Mouse (Mus musculus) cerebellum, adult 9-10 months (tissue): ENCODE results near the gene Hpse.

Source experiments
- DNase-seq: peaks from one replicate; pipeline ENCODE4 v3.0.0; 2022

The Hpse gene

DNA sequence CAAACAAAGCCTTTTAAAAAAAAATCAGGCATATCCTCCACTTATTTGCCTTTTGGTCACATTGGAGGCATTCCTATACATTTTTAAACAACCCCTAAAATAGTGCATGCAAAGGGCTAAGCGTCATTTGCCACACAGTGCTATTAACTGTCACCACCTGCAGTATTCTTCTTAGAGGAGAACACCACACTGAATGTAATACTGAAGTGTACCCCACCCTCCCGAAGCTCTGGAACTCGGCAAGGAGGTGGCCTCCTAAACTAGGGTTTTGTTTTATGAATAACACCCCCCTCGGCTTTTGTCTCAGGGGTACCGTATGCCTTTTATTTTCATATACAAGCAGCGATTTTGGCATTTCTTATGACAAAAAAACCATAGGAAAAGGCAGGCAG lies 39.0 kb downstream of the Hpse start:
- no peak for DNase-seq

DNA sequence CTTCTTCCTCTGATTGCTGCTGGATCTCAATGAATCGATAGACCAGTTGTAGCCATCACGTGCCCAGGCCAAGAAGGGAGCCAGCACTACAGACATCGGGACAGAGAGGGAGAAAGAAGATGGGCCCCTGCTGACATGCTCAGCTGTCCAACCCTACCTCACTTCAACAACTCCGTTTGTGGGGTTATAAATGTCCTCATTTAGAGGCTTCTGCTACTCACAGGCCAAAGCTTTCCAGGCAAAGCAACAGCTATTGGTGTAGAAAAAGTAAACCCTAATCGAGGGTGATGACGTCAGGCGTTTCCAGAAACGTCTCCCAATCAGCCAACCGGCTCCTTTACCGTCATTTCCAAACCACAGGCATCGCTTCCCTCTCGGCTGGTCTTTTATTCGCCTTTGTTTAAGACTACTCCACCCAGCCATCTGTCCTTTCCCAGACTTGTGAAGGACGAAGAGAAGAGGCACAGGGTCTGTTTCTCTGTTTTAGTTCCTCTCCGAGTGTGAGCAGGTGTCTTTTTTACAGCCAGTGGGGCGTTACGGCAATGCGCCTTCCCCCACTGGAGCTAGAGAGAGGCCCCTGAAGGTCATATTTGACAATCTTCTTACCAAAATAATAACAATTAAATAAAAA lies 39.5 kb downstream of the Hpse start:
- no peak for DNase-seq

DNA sequence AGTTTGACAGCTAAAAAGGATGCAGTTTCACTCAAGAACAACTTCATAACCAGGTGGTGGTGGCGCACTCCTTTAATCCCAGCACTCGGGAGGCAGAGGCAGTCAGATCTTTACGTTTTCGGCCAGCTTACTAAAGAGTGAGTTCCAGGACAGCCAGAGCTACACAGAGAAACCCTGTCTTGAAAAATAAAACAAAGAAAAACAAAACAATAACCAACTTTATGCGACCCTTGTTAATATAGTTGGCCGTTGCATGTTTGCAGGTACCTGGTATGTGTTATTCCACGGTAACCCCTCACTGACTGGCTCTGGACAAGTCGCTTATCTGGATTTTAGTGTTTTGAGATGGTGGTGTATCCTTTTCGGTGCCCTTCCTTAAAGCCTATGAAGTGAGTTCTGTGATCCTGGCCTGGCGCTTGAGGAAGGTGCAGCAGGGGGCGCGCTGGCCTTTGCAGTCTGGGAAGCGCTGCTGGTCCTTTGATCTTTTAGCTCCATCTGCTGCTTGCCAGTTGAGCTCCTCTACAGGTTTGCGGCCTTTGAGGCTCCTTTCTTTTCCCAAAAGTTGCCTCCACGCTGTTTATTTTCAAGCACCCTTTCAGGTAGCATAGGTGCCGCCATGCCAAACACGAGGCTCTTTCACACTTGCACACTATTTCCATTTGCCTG lies 44.7 kb downstream of the Hpse start, which contains the start of gene Coq2:
Coq2 (minus strand) TSS at position 430 of the 666 bp plus-strand sequence.
- DNase-seq: peak; percentile 86

DNA sequence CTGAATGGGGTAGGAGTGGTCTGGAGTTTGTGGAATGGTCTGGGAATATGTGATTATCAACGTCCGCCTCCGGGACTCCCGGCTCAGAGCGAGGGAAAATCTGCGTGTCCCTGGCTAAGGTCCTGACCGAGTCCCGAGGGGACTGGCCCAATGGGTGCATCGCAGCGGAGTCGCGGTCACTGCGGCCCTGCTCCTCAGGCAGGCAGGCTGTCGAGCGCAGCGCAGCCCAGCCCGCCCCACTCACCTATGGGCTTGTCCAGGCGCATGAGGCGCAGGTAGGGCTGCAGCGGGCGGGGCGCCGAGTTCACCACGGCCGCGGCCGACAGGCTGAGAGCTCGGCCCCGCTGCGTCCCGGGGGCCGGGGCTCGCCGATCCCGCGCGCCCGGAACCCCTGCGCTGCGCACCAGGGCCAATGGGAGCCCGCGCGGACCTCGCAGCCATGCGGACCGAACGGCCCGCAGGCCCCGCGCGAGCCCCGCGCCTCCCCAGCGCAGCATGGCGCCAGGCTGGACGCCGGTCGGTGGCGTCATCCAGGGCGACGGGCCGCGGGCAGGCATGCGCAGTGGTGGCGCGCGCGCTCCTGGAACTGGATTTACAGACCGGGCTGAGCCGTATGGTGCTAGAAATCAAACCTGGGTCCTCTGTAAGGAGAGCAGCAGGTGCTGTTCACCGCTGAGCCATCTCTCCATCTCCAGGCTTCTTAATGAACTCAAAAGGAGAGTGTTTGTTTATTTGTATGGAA lies 45.6 kb downstream of the Hpse start:
- peak; percentile 87 for DNase-seq

DNA sequence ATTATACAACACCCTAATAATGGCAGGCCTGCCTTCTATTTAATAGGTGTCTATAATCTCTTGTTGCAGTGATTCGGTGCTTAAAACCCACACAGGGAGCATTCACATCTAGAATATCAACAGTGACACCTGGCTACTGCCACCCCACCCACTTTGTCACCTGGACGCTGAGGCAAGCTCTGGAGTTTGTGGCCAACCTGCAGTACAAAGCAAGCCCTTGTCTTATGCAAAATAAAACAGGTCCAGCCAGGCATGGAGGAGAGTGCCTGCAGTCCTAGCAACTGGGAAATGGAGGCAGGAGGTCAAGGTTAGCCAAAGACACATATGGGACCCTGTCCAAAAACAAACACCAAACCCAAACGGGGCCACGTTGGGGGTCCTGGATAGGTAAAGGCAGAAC lies 47.1 kb downstream of the Hpse start:
- DNase-seq: no peak

DNA sequence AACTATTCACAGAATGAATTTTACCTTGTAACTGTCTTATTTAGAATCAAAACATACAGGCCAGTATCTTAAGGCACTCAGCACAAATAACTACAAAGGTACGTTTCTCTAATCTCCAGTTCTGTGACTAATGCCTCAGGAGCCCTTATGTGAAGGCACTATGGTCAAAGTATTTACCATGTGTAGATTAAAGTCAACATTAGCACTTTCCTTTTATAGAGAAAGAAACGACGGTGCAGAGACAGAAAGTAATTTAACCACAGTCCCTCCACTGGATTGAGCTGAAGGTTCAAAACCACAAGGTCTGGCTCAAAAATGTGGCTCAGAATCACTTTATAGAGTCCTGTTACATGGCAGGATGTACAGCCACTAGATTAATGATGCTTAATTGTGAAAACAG lies 47.6 kb downstream of the Hpse start:
- no peak for DNase-seq

DNA sequence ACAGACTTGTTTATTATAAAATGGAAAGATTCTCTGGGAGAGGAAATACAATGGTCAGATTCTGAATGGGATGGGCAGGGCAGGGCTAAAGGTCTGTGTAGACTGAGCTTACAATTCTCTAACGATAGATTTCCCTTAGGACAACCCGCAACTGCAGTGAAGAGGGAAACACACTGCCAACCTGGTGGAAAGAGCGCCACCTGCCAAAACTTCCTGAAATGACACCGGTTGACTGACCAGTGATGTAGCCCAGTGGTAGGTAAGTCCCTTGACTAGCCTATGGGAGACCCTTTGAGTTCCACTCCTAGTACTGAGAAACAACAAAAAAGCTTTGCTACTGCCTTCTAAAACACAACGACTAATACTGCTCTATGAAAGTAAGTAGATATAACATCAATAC lies 48.1 kb downstream of the Hpse start:
- peak; percentile 59 for DNase-seq

DNA sequence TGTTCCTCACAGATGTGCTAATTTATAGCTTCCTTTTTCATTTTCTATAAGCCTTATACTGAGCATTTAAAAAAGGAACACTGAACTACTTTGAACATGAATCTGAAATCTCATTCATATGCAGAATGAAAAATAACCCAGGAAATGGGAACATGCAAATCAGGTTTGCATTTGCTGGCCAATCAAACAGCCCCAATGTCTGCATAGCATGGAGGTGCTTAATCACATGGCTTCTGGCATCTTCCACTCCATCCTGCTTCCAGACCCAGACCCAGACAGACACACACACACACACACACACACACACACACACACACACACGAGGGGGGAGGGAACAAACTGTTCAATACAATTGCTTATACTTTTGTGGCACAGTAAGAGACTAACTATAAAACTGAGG lies 52.6 kb downstream of the Hpse start:
- no peak for DNase-seq

DNA sequence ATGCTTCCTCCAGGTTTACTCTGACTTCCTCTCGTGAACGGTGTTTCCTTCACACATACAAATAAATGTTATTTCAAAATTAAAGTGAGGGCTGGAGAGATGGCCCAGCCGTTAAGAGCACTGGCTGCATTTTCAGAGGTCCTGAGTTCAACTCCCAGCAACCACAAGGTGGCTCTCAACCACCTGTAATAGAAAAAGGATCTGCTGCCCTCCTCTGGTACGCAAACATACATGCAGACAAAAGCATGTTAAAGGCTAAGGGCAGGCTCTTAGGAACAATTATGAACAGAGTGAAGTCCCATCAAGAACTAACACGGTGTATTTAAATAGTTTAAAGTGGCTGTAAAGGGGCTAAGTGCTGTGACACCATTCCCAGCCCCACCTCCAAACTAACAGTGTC lies 55.7 kb downstream of the Hpse start:
- DNase-seq: no peak

DNA sequence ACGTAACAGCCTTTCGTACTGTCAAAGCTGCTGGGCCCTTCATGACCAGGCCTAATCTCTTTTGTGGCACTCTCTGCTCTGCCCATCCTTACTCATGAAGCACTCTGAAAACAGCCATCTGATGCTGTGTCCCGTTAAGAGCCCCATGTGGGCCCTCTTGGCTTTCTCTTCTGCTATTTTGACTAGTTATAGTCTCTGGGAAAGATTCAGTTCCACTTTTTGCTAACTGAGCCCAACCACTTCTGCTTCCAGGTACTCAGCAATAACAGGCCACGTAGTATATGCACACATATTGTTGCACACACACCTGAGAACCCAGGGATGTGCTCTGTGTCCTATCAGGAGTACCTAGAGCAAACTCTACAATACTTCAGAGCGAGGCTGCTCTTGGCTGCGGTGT lies 56.5 kb downstream of the Hpse start:
- DNase-seq: no peak

DNA sequence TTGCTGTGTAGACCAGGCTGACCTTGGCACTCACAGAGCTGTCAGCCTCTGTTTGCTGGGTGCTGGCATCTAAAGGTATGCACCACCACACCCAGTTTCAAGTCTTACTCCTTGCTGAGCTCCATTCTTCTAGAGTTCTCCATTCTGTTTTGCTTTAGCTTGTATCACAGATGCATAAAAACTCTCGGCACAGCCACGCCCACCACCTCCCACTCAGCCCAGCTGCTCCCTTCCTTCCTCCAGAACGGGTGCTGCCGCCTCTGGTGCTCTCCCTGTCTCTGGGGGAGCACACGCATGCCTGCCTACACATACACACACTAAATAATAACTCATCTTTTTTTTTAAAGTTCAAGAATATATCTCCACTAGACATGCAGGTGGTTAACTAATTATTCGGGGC lies 61.1 kb downstream of the Hpse start:
- DNase-seq: no peak

DNA sequence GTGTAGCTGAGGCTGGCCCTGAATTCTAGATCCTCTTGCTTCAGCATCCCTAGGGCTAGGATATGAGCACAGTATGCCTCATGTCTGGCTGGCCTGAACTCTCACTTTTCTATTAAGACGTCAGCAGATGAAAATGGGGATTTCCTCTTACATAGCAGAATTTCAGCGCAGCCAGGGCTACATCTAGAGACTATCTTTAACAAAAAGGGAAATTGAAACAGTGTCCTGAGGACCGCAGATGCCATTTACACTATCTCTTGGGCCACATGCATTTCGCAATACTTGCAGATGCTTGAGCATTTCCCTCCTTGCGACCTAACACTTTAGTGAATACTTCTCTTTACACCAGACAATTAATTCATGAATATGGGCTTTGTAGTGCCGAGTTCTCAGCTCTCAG lies 63.2 kb downstream of the Hpse start:
- no peak for DNase-seq

DNA sequence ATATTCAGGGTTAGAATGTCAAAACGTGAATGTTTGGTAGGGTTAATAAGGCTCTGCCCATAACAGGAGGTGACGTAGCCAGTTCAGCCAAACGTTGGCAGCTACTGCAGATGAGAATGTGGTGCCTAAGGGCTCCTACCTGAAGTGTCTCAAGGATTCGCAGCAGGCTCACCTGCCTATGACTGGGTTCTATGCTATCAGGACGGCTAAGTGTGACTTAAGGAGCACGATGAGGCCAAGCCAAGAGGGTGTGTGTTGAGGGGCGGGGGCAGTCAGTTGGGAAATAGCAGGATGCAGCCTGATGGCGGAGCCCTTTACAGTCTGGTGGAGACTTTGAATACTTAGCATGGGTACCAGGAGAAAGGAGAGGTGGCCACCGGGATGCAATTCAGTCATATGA lies 67.2 kb downstream of the Hpse start:
- no peak for DNase-seq

DNA sequence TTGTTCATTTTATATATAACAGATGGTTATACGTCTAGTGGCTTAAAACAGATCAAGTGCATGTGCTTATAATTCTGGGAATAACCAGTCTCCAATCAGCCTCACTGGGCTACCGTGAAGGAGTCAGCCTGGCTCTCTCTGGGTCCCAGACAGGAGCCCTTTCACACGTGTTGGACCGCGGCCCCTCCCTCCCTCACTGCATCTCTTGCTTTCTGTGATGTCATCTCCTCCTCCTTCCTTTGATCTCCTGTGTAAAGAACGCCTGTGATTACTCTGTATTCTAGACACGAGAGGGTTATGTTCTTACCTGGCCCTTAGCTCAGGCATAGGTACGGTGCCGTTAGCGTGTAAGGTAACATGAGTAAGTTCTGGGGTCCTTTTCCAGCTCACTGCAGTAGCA lies 68.0 kb downstream of the Hpse start:
- no peak for DNase-seq

DNA sequence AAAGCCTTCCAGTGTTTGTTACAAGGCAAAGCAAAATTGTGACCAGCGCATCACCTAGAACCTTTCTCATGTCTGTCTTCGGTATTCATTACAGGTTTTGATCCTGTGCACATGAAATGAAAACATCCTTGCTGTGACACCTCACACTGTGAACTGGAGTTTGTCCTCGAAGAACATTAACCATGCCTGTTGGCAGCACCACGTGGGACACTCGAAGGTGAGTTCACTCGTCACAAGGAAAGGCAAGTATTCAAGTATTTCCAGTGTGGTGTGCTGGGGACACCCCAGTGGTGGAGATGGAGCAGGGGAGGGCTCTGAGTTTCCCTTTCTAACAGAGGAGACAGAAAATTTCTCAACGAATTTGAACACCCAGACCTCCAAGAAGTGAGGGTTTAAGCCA lies 68.5 kb downstream of the Hpse start:
- no peak for DNase-seq

DNA sequence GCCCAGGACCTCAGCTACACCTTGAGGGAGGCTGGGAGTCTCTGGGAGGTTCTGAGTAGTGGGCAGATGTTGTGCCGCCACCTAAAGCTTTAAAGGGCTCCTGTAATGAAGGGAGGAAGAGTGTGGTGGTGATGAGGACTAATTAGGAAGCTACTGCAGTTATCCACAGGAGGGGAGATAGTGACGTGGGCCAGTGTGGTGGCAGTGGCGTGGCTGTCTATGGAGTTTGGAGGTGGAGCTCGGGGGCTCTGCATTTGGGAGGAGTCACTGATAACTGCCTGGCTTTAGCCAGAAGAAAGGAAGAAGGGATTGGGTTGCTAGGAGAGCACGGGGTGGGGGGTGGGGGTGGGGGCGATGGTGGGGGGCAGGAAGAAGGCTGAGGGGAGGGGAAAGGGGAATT lies 71.0 kb downstream of the Hpse start:
- DNase-seq: no peak

DNA sequence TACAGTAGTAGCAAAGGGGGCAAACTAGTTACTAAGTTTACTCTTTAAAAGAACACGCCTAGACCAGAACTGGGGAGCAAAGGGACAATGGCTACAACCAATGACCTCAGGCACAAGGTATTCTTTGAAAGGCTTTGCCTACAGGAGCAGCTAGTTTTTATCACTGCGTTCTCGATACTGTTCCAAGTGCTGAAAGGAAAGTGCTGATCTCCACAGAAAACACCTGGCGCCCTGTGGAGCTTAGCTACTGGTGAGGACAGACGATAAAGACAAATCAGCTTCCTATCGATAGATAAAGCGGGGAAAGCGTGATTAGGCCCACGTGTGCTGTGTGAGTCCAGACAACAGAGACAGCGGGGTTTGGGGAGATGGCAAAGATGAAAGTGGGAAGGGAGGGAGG lies 71.5 kb downstream of the Hpse start:
- no peak for DNase-seq

DNA sequence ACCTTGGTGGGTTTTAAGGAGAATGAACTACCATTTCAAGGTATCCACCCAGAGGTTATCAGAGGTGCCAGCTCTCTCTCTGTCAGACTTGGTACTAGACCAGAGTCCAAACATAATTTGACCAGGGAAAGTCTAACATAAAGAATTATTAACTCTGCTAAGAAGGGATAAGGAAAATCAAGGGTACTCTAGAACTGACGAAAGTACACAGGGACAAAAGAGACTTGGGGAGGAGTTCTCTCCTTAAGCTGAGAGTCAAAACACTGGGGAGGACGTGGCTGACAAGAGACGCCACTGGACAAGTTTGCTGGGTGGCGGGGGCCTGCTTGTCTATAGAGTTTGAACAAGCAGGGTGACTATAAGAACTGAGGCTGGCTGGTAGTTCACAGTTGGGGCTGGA lies 73.0 kb downstream of the Hpse start:
- no peak for DNase-seq

DNA sequence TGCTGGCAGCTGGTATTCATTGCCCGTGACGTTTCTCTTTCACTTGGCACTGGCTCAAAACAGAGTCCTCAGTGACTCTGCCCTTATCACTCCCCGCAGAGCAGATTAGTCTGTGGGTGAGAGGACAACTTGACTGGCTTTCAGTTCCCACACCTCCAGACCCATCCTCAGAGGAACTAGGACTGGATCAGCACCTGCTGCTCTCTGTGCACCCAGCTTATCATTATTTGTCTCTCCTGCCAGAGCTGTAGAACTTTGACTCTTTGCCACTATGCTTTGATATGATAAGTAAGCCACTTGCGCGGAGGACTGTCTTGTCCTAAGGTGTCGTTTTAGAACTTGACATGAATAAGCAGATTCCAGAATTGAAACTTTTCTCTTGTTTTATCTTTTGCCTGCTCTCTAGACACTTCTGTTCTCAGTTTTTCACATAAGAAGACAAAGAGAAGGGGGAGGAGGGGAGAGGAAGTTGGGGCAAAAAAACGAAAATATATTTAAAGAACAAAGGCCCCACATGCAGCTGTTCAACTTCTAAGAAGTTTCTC lies 75.5 kb downstream of the Hpse start:
- no peak for DNase-seq

DNA sequence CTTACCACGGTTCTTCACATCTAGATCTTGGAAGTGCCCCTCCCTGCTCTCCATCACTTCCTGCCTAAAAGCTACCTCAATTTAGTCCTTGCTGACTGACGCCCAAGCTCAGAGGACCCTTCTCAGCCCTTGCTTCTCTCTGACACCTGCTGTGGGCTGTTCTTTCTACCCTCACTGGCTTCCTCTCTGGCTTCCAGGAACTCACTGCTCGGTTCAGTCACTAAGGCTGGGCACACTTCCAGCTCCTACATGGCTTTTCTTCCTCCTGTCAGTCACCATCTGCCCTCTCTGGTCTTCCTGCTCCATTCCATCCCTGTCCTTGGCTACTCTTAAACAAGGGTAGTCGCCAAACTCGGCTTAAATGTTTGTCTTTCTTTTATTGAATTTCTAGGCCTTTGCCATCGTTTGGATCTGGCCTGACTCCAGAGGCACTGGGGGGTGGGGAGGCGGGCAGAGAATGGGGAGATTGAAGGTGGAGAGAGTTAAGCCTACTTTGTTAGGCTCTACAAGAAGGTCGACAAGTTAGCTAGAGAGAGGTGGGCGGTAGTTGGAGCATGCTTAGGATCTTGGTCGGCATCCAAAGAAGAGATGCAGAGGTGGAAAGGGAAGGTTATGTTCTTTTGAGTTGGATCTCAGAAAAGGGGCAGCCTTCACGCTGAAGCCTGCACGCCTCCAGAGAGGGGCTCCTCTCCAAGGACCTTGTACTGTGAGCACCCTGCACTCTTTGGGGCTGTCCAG lies 76.1 kb downstream of the Hpse start:
- peak; percentile 7 for DNase-seq

DNA sequence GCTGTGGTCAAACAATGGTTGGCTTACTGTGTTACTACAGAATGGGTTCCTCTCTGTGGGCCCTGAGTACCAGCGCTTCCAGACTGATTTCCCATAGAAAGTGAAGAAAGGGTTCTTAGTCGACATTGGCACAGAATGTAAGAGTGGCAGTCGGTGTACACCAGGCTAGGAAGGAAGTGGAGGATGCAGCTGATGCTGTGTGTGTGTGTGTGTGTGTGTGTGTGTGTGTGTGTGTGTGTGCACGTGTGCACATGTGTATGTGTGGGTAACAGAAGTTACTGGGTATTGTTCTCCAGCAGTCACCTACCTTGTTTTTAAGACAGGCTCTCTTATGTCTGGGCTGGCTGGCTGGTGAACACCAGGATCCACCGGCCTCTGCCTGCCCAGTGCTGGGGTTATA lies 77.2 kb downstream of the Hpse start:
- DNase-seq: no peak

DNA sequence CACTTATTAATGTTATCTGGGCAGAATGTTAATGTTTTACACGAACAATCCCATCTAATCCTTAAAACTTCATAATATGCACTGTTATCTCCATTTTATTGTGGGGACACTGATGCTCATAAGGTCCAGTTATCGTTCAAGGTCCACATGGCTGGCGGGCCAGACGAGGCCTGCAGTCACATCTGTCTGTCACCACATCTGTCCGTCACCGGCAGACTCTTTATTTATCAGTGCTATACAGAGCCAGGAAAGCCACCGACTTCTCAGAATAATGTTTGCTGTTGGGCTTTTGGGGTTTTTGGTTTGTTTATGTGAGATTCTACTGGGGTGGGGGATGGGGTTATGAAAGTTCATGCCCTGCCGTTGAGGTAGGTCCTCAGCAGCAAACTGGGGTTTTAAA lies 81.0 kb downstream of the Hpse start:
- DNase-seq: no peak

DNA sequence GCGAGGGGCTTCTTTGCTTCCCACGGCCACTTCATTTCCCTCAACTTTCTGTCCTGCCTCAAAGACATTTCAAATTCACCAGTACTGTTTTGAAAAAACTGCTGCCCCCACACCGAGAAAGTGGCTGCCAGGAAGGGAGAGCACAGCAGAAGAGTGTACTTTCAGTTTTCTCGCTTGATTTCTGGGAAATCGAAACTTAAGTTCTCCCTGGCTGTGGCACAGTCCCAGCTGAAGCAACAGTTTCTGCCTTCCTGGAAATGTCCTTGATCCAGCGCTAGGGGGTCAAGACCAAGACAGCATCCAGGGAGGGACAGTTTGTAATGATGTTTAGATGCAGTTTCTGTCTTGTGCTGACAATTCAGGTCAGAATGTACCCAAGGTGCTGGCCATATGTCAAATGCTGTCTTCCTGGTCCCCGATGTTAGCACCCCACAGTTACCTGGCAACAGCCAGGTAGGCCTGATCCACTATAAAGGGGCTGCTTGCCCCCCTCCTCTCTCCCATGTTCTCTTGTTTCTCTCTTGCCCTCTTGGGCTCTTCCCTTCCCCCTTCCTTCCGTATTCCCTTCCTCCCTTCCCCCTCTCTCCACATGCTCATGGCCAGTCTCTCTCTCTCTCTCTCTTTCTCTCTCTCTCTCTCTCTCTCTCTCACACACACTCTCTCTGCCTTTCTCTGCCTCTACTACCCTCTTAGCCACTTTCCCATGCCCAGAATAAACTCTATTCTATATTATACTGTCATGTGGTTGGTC lies 82.5 kb downstream of the Hpse start:
- DNase-seq: no peak
